Mouse (Mus musculus) layer of hippocampus, postnatal 14 days (tissue): ENCODE results near the gene Zfp639. TPM values are rescaled to one million over a fixed set of nuclear protein-coding genes. Genes with fewer than 3 reads are reported as not detected.

Experiments used
- total RNA-seq, 2 experiments: library from RNA; stranded (reverse); gene quantifications; 2 replicates each; pipeline ENCODE4 v1.2.3; 2021

The Zfp639 gene
- total RNA-seq, 2 experiments from 2014 or later = 33.5 to 33.7 TPM

Other genes starting within 250 kb of the Zfp639 start
- gene Zmat3, start 144.2 kb upstream of the Zfp639 start, total RNA-seq = 10 to 100 TPM; 83.6 TPM
- gene Pik3ca, start 112.6 kb upstream of the Zfp639 start, total RNA-seq = 10 to 100 TPM; 47.7 to 54.5 TPM
- gene Kcnmb3, start 18.0 kb upstream of the Zfp639 start, total RNA-seq = under 1 TPM; 0.29 to 0.37 TPM
- gene Mfn1, start 19.2 kb downstream of the Zfp639 start, total RNA-seq = 100 to 1,000 TPM in 1 of 2 experiments, 10 to 100 TPM in 1; 96.4 to 130 TPM
- 10 to 100 TPM; 42.7 to 43.7 TPM for gene Gnb4, start 106.3 kb downstream of the Zfp639 start, total RNA-seq
- 10 to 100 TPM; 18.8 to 19.9 TPM for gene Actl6a, start 196.0 kb downstream of the Zfp639 start, total RNA-seq
- gene Ndufb5, start 226.7 kb downstream of the Zfp639 start, total RNA-seq = 100 to 1,000 TPM; 196 TPM
- 10 to 100 TPM; 17.6 to 22.1 TPM for gene Mrpl47, start 227.3 kb downstream of the Zfp639 start, total RNA-seq